Mouse (Mus musculus) retina, adult 2 months (tissue): ENCODE measurements at regions not wholly inside any gene's neighbourhood (a gene's known extent, or its start where the extent isn't known, plus 50 kb on each side); places are given as distances from the start of the nearest gene placed in this dataset.
"Not testable (repeated sequence)": the region's sequence is repeated elsewhere in the genome, so short reads cannot be mapped to it uniquely, and the experiment has no call there.

ENCODE experiments used
- DNase-seq: peaks from one replicate; pipeline ENCODE4 v3.0.0-alpha.2; 2012; ENCODE audit warnings: low read depth, low spot score

- DNase-seq: not testable (repeated sequence)
Measured at GRCm38 (mm10) chr5:3141841-3142240, 199.4 kb upstream of the Cdk6 start.

GRCm38 (mm10) chr5:3146544-3147295, 194.6 kb upstream of the Cdk6 start:
- not testable (repeated sequence) for DNase-seq

- DNase-seq: not testable (repeated sequence)
Measured at GRCm38 (mm10) chr5:3149886-3150285, 191.4 kb upstream of the Cdk6 start.

- not testable (repeated sequence) for DNase-seq
Measured at GRCm38 (mm10) chr5:3150766-3151165, 190.5 kb upstream of the Cdk6 start.

- not testable (repeated sequence) for DNase-seq
Measured at GRCm38 (mm10) chr5:3151534-3152148, 189.6 kb upstream of the Cdk6 start.

GRCm38 (mm10) chr5:3152149-3152865, 189.0 kb upstream of the Cdk6 start:
- peak; percentile 4 for DNase-seq

GRCm38 (mm10) chr5:3165511-3165910, 175.8 kb upstream of the Cdk6 start:
- DNase-seq: not testable (repeated sequence)

- not testable (repeated sequence) for DNase-seq
Measured at GRCm38 (mm10) chr5:3166496-3166895, 174.8 kb upstream of the Cdk6 start.

GRCm38 (mm10) chr5:3193592-3193991, 147.7 kb upstream of the Cdk6 start:
- not testable (repeated sequence) for DNase-seq

GRCm38 (mm10) chr5:3197952-3198841, 143.1 kb upstream of the Cdk6 start:
- DNase-seq: no peak

- DNase-seq: not testable (repeated sequence)
Measured at GRCm38 (mm10) chr5:3198869-3199550, 142.3 kb upstream of the Cdk6 start.

GRCm38 (mm10) chr5:3206160-3206559, 135.1 kb upstream of the Cdk6 start:
- DNase-seq: not testable (repeated sequence)

- DNase-seq: not testable (repeated sequence)
Measured at GRCm38 (mm10) chr5:3208293-3208692, 133.0 kb upstream of the Cdk6 start.

GRCm38 (mm10) chr5:3211284-3211683, 130.0 kb upstream of the Cdk6 start:
- DNase-seq: no peak

- DNase-seq: no peak
Measured at GRCm38 (mm10) chr5:3216053-3216452, 125.2 kb upstream of the Cdk6 start.

GRCm38 (mm10) chr5:3219230-3219629, 122.1 kb upstream of the Cdk6 start:
- no peak for DNase-seq

GRCm38 (mm10) chr5:3219770-3220169, 121.5 kb upstream of the Cdk6 start:
- DNase-seq: no peak

- DNase-seq: not testable (repeated sequence)
Measured at GRCm38 (mm10) chr5:3223819-3224218, 117.5 kb upstream of the Cdk6 start.

GRCm38 (mm10) chr5:3224392-3225054, 116.8 kb upstream of the Cdk6 start:
- not testable (repeated sequence) for DNase-seq

GRCm38 (mm10) chr5:3225358-3225757, 115.9 kb upstream of the Cdk6 start:
- DNase-seq: not testable (repeated sequence)
